Mouse (Mus musculus): ENCODE data around the gene Galnt18. TPM values are rescaled to one million over a fixed set of nuclear protein-coding genes. Genes with fewer than 3 reads are reported as not detected.

The Galnt18 gene
- polyA plus RNA-seq, 1 experiment from 2014 or later: 6.8 TPM

GRCm38 (mm10) chr7:111762754-111763153 lies 17.0 kb downstream of the Galnt18 start:
- H3K4me3 ChIP-seq: no peak overlapping the region
- WGBS: 58% methylated on average over 6 of the region's 6 CpGs
- DNase-seq (ENCODE audit: low spot score): no peak
- H3K9me3 ChIP-seq (replicated peaks): no peaks in the 10 kb centered on the region
- no peaks in the 10 kb centered on the region for H3K36me3 ChIP-seq
- peak overlapping the region; percentile 55 for H3K27ac ChIP-seq (replicated peaks)
- H3K27me3 ChIP-seq (ENCODE audit: low read depth, poor library complexity, severe bottlenecking): no peaks in the 10 kb centered on the region
- peaks cover 20% of the 10 kb centered on the region for H3K4me1 ChIP-seq

- H3K27me3 ChIP-seq (ENCODE audit: low read depth, poor library complexity, severe bottlenecking): no peaks in the 10 kb centered on the region
- no peaks in the 10 kb centered on the region for H3K9me3 ChIP-seq (replicated peaks)
- no peak overlapping the region for H3K27ac ChIP-seq (replicated peaks)
- H3K4me1 ChIP-seq: peaks cover 4% of the 10 kb centered on the region; the same call in 1 of the 2 replicates
- H3K36me3 ChIP-seq: no peaks in the 10 kb centered on the region
- no peak for DNase-seq (ENCODE audit: low spot score)
- no peak overlapping the region for H3K4me3 ChIP-seq
- WGBS: 87% methylated on average over 3 of the region's 3 CpGs
Observed at GRCm38 (mm10) chr7:111748571-111749071, 31.2 kb downstream of the Galnt18 start.

- Histone ChIP-seq H3K4me3 (no peak overlapping the region), H3K27me3 (ENCODE audit: low read depth, poor library complexity, severe bottlenecking) (no peaks in the 10 kb centered on the region), H3K36me3 (no peaks in the 10 kb centered on the region), H3K4me1 (peaks cover 12% of the 10 kb centered on the region; the same call in 1 of the 2 replicates), H3K9me3 (replicated peaks) (no peaks in the 10 kb centered on the region), H3K27ac (replicated peaks) (no peak overlapping the region)
- DNase-seq (ENCODE audit: low spot score): no peak
Observed at GRCm38 (mm10) chr7:111744770-111745169, 35.0 kb downstream of the Galnt18 start.

- H3K9me3 ChIP-seq (replicated peaks): no peaks in the 10 kb centered on the region
- no peak for DNase-seq (ENCODE audit: low spot score)
- H3K36me3 ChIP-seq: no peaks in the 10 kb centered on the region
- H3K4me1 ChIP-seq: peaks cover 28% of the 10 kb centered on the region
- WGBS: 61% methylated on average over 2 of the region's 2 CpGs
- H3K27me3 ChIP-seq (ENCODE audit: low read depth, poor library complexity, severe bottlenecking): no peaks in the 10 kb centered on the region
- peak overlapping the region; percentile 38; the same call in 1 of the 2 replicates for H3K27ac ChIP-seq (replicated peaks)
- H3K4me3 ChIP-seq: no peak overlapping the region
Observed at GRCm38 (mm10) chr7:111741595-111741994, 38.2 kb downstream of the Galnt18 start.

- Histone ChIP-seq H3K4me1 (peaks cover 28% of the 10 kb centered on the region), H3K9me3 (replicated peaks) (no peaks in the 10 kb centered on the region), H3K36me3 (no peaks in the 10 kb centered on the region), H3K27ac (replicated peaks) (peak overlapping the region; percentile 39; the same call in 1 of the 2 replicates), H3K27me3 (ENCODE audit: low read depth, poor library complexity, severe bottlenecking) (no peaks in the 10 kb centered on the region), H3K4me3 (no peak overlapping the region)
- 71% methylated on average over 6 of the region's 6 CpGs for WGBS
- peak; percentile 19 for DNase-seq (ENCODE audit: low spot score)
Observed at GRCm38 (mm10) chr7:111740091-111740490, 39.7 kb downstream of the Galnt18 start.

- peaks cover 28% of the 10 kb centered on the region for H3K4me1 ChIP-seq
- no peaks in the 10 kb centered on the region for H3K9me3 ChIP-seq (replicated peaks)
- H3K27me3 ChIP-seq (ENCODE audit: low read depth, poor library complexity, severe bottlenecking): no peaks in the 10 kb centered on the region
- no peak for DNase-seq (ENCODE audit: low spot score)
- H3K36me3 ChIP-seq: no peaks in the 10 kb centered on the region
- WGBS: 72% methylated on average over 5 of the region's 5 CpGs
- no peak overlapping the region for H3K4me3 ChIP-seq
- peak overlapping the region; percentile 39 for H3K27ac ChIP-seq (replicated peaks)
Observed at GRCm38 (mm10) chr7:111739371-111739765, 40.4 kb downstream of the Galnt18 start.

GRCm38 (mm10) chr7:111738456-111739370 lies 41.1 kb downstream of the Galnt18 start:
- H3K9me3 ChIP-seq (replicated peaks): no peaks in the 10 kb centered on the region
- DNase-seq (ENCODE audit: low spot score): no peak
- peak overlapping the region; percentile 35 for H3K27ac ChIP-seq (replicated peaks)
- H3K4me1 ChIP-seq: peaks cover 28% of the 10 kb centered on the region
- H3K4me3 ChIP-seq: no peak overlapping the region
- no peaks in the 10 kb centered on the region for H3K36me3 ChIP-seq
- WGBS: 83% methylated on average over 10 of the region's 10 CpGs
- no peaks in the 10 kb centered on the region for H3K27me3 ChIP-seq (ENCODE audit: low read depth, poor library complexity, severe bottlenecking)

- no peak overlapping the region for H3K4me3 ChIP-seq
- H3K36me3 ChIP-seq: no peaks in the 10 kb centered on the region
- no peak for DNase-seq (ENCODE audit: low spot score)
- H3K4me1 ChIP-seq: peaks cover 28% of the 10 kb centered on the region
- no peaks in the 10 kb centered on the region for H3K9me3 ChIP-seq (replicated peaks)
- H3K27ac ChIP-seq (replicated peaks): 0 out of 2 replicates have a peak overlapping the region, but pooled peaks have one; percentile 35
- WGBS: 87% methylated on average over 7 of the region's 7 CpGs
- no peaks in the 10 kb centered on the region for H3K27me3 ChIP-seq (ENCODE audit: low read depth, poor library complexity, severe bottlenecking)
Observed at GRCm38 (mm10) chr7:111737426-111737825, 42.4 kb downstream of the Galnt18 start.

GRCm38 (mm10) chr7:111736365-111736764 lies 43.4 kb downstream of the Galnt18 start:
- H3K27ac ChIP-seq (replicated peaks): no peak overlapping the region
- no peaks in the 10 kb centered on the region for H3K9me3 ChIP-seq (replicated peaks)
- DNase-seq (ENCODE audit: low spot score): no peak
- H3K4me1 ChIP-seq: peaks cover 26% of the 10 kb centered on the region
- H3K4me3 ChIP-seq: no peak overlapping the region
- 79% methylated on average over 3 of the region's 3 CpGs for WGBS
- H3K36me3 ChIP-seq: no peaks in the 10 kb centered on the region
- H3K27me3 ChIP-seq (ENCODE audit: low read depth, poor library complexity, severe bottlenecking): no peaks in the 10 kb centered on the region

- Histone ChIP-seq H3K27ac (replicated peaks) (no peak overlapping the region), H3K36me3 (no peaks in the 10 kb centered on the region), H3K4me3 (no peak overlapping the region), H3K9me3 (replicated peaks) (no peaks in the 10 kb centered on the region), H3K27me3 (ENCODE audit: low read depth, poor library complexity, severe bottlenecking) (no peaks in the 10 kb centered on the region), H3K4me1 (no peaks in the 10 kb centered on the region)
- DNase-seq (ENCODE audit: low spot score): no peak
- 88% methylated on average over 8 of the region's 8 CpGs for WGBS
Observed at GRCm38 (mm10) chr7:111730346-111731269, 49.2 kb downstream of the Galnt18 start.

- no peaks in the 10 kb centered on the region for H3K27me3 ChIP-seq (ENCODE audit: low read depth, poor library complexity, severe bottlenecking)
- WGBS: 66% methylated on average over 2 of the region's 2 CpGs
- no peak overlapping the region for H3K4me3 ChIP-seq
- H3K27ac ChIP-seq (replicated peaks): 0 out of 2 replicates have a peak overlapping the region, but pooled peaks have one; percentile 9
- no peaks in the 10 kb centered on the region for H3K36me3 ChIP-seq
- no peaks in the 10 kb centered on the region for H3K9me3 ChIP-seq (replicated peaks)
- no peak for DNase-seq (ENCODE audit: low spot score)
- H3K4me1 ChIP-seq: no peaks in the 10 kb centered on the region
Observed at GRCm38 (mm10) chr7:111726928-111727327, 52.8 kb downstream of the Galnt18 start.

GRCm38 (mm10) chr7:111724730-111725129 lies 55.0 kb downstream of the Galnt18 start:
- H3K4me1 ChIP-seq: peaks cover 12% of the 10 kb centered on the region
- H3K27me3 ChIP-seq (ENCODE audit: low read depth, poor library complexity, severe bottlenecking): no peaks in the 10 kb centered on the region
- H3K9me3 ChIP-seq (replicated peaks): no peaks in the 10 kb centered on the region
- no peak for DNase-seq (ENCODE audit: low spot score)
- no peak overlapping the region for H3K27ac ChIP-seq (replicated peaks)
- 83% methylated on average over 7 of the region's 7 CpGs for WGBS
- no peak overlapping the region for H3K4me3 ChIP-seq
- no peaks in the 10 kb centered on the region for H3K36me3 ChIP-seq
